Mouse (Mus musculus): ENCODE data around the gene Fbxl5.

GRCm38 (mm10) chr5:43868711-43869600 is 47.5 kb upstream of the Fbxl5 start:
- TF ChIP-seq POLR2A (IDR thresholded peaks at IDR 0.05; ENCODE audit: borderline replicate concordance, extremely low read depth, low read depth, low read length), result peak; percentile 44; the same call in 1 of the 2 replicates
- TF ChIP-seq CTCF (IDR thresholded peaks at IDR 0.05; ENCODE audit: insufficient read depth, low read length), result no peak

All from lung, adult 2 months (tissue).